Mouse (Mus musculus) bone marrow macrophage, adult 2 months (primary cell): ENCODE measurements around the gene Lrrfip2.

Experiments
- CTCF ChIP-seq: IDR thresholded peaks from 2 replicates; pipeline ENCODE4 v1.5.1; 2012; ENCODE audit warnings: low read depth, mild to moderate bottlenecking, low read length, moderate library complexity
- POLR2A ChIP-seq: IDR thresholded peaks from 2 replicates; pipeline ENCODE4 v1.6.1; 2012; ENCODE audit warnings: mild to moderate bottlenecking, low read depth, low read length, borderline replicate concordance

GRCm38 (mm10) chr9:111145497-111146190 lies 28.3 kb downstream of the Lrrfip2 start:
- no peak for TF ChIP-seq POLR2A
- no peak for TF ChIP-seq CTCF
